Mouse (Mus musculus) olfactory bulb, adult 2 months (tissue): ENCODE results near the gene Cygb.

Source experiments
- CTCF ChIP-seq: fragments of 200-500 bp; IDR thresholded peaks from 2 replicates; pipeline ENCODE4 v1.5.1; 2012; ENCODE audit warnings: low read depth, mild to moderate bottlenecking, low read length, moderate library complexity; ENCODE audit not compliant: insufficient read depth
- POLR2A ChIP-seq: fragments of 200-500 bp; IDR thresholded peaks from 2 replicates; pipeline ENCODE4 v1.6.1; 2012; ENCODE audit warnings: mild to moderate bottlenecking, low read depth, low read length, moderate library complexity; ENCODE audit not compliant: insufficient read depth

DNA sequence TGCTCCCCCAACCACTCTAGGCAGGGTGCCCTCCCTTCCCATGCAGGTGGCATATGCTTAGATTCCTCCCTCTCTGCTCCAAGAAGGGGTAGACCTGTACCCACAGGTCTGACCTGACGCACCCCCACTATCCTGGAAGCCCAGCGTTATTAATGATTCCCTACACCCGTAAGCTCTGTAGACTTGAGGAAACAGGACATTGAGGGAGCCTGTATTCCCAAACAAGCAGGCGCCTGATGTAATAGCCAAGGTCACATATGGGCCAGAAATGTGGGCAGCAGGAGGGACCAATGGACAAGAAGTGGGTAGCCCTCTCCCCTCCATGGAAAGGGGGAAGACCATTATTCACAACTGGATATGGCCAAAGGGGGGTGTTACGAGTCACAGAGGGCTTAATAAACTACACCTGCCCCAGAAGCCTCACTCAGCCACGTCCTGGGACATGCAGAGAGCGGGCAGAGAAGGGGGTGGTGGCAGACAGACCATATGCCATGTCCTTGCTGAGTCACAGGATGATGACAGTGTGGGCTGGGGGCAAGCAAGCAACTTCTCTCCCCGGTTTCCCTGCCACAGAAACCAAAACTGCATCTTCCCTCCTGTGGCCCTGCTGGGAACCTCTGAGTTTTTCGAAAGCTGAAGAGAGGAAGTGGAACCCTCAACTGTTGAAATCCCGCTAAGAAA, 37.5 kb downstream of the Cygb start:
- TF ChIP-seq CTCF (no peak), POLR2A (no peak)
